Mouse (Mus musculus) MEL (cell line): Measurements from ENCODE around the gene Heg1. TPM values are rescaled to one million over a fixed set of nuclear protein-coding genes. Genes with fewer than 3 reads are reported as not detected.

Experiments
- DNase-seq: peaks from one replicate; pipeline ENCODE4 v3.0.0; 2011; ENCODE audit warnings: low read depth, low spot score
- H3K27ac ChIP-seq: 2 replicates; pipeline ENCODE4 v1.5.1; 2012; ENCODE audit warnings: low read depth, mild to moderate bottlenecking, control low read depth, low read length, moderate library complexity; ENCODE audit not compliant: control insufficient read depth
- H3K27me3 ChIP-seq, 2 experiments: fragments of 150-350 bp in 1 of 2; sonication (generic) in 1 of 2; 2 replicates each; pipeline ENCODE4 v1.6.1; 2012; ENCODE audit warnings: low read length in 2 of 2, mild to moderate bottlenecking in 2 of 2, improper control_type of control experiment in 1 of 2, moderate library complexity in 1 of 2; ENCODE audit not compliant: insufficient read depth in 2 of 2, control insufficient read depth in 1 of 2
- H3K36me3 ChIP-seq, 2 experiments: 2 replicates each; pipeline ENCODE4 v1.6.1; 2012 to 2014; ENCODE audit warnings: low read length in 2 of 2, improper control_type of control experiment in 1 of 2, inconsistent platforms in 1 of 2, mild to moderate bottlenecking in 1 of 2; ENCODE audit not compliant: insufficient read depth in 2 of 2, control insufficient read depth in 1 of 2
- H3K4me1 ChIP-seq, 2 experiments: fragments of 150-350 bp in 1 of 2; sonication (generic) in 1 of 2; 2 replicates each; pipeline ENCODE4 v1.6.1; 2012; ENCODE audit warnings: low read length in 2 of 2, improper control_type of control experiment in 1 of 2, mild to moderate bottlenecking in 1 of 2; ENCODE audit not compliant: insufficient read depth in 2 of 2, control insufficient read depth in 1 of 2
- H3K4me3 ChIP-seq, 2 experiments: fragments of 150-350 bp in 1 of 2; sonication (generic) in 1 of 2; 2 replicates each; pipeline ENCODE4 v1.5.1; 2012; ENCODE audit warnings: low read depth in 2 of 2, low read length in 2 of 2, mild to moderate bottlenecking in 2 of 2, moderate library complexity in 2 of 2, control low read depth in 1 of 2, improper control_type of control experiment in 1 of 2; ENCODE audit not compliant: control insufficient read depth in 1 of 2, insufficient read depth in 1 of 2
- H3K79me2 ChIP-seq: 2 replicates; pipeline ENCODE4 v1.6.1; 2012; ENCODE audit warnings: mild to moderate bottlenecking, low read length, moderate library complexity; ENCODE audit not compliant: control insufficient read depth, poor library complexity, insufficient read depth
- H3K9ac ChIP-seq: 2 replicates; pipeline ENCODE4 v1.6.1; 2012; ENCODE audit warnings: low read depth, mild to moderate bottlenecking, control low read depth, low read length, moderate library complexity; ENCODE audit not compliant: control insufficient read depth, poor library complexity, severe bottlenecking
- H3K9me3 ChIP-seq: fragments of 150-350 bp; sonication (generic); replicated peaks from 2 replicates; pipeline ENCODE4 v1.6.1; 2012; ENCODE audit warnings: mild to moderate bottlenecking, low read length, improper control_type of control experiment, moderate library complexity; ENCODE audit not compliant: insufficient read depth
- BHLHE40 ChIP-seq: IDR thresholded peaks from 2 replicates; pipeline ENCODE4 v1.6.1; 2012; ENCODE audit warnings: low read depth, mild to moderate bottlenecking, inconsistent platforms, low read length, improper control_type of control experiment, borderline replicate concordance
- CHD2 ChIP-seq: IDR thresholded peaks from 2 replicates; pipeline ENCODE4 v1.6.1; 2011; ENCODE audit warnings: low read length, improper control_type of control experiment
- CTCF ChIP-seq, 3 experiments: IDR thresholded peaks in 2 of 3; conservative IDR thresholded peaks in 1 of 3; 2 replicates each; pipeline ENCODE4 v1.5.1; 2011 to 2012; ENCODE audit warnings: low read length in 3 of 3, low read depth in 2 of 3, mild to moderate bottlenecking in 2 of 3, improper control_type of control experiment in 1 of 3, inconsistent platforms in 1 of 3, mixed read lengths in 1 of 3, moderate library complexity in 1 of 3; ENCODE audit not compliant: control insufficient read depth in 1 of 3, insufficient read depth in 1 of 3, poor library complexity in 1 of 3, severe bottlenecking in 1 of 3
- E2F4 ChIP-seq: IDR thresholded peaks from 2 replicates; pipeline ENCODE4 v1.6.1; 2011; ENCODE audit warnings: low read depth, low read length, improper control_type of control experiment, borderline replicate concordance
- EP300 ChIP-seq, 2 experiments: IDR thresholded peaks; 2 replicates each; pipeline ENCODE4 v1.6.1; 2011; ENCODE audit warnings: improper control_type of control experiment in 2 of 2, low read length in 2 of 2, low read depth in 1 of 2, mild to moderate bottlenecking in 1 of 2
- ETS1 ChIP-seq: IDR thresholded peaks from 2 replicates; pipeline ENCODE4 v1.6.1; 2012; ENCODE audit warnings: low read depth, mild to moderate bottlenecking, inconsistent platforms, low read length, improper control_type of control experiment, moderate library complexity
- JUND ChIP-seq: IDR thresholded peaks from 2 replicates; pipeline ENCODE4 v1.6.1; 2011; ENCODE audit warnings: low read depth, mild to moderate bottlenecking, improper control_type of control experiment, low read length
- MAX ChIP-seq: IDR thresholded peaks from 2 replicates; pipeline ENCODE4 v1.6.1; 2011; ENCODE audit warnings: low read length, improper control_type of control experiment
- MEF2A ChIP-seq: IDR thresholded peaks from 2 replicates; pipeline ENCODE4 v1.6.1; 2014; ENCODE audit warnings: low read depth, mild to moderate bottlenecking, inconsistent platforms, low read length, improper control_type of control experiment; ENCODE audit not compliant: poor library complexity, insufficient replicate concordance, severe bottlenecking; ENCODE audit errors: extremely low read depth
- MYB ChIP-seq: IDR thresholded peaks from 2 replicates; pipeline ENCODE4 v1.6.1; 2011; ENCODE audit warnings: mild to moderate bottlenecking, low read depth, low read length, improper control_type of control experiment
- MYC ChIP-seq: IDR thresholded peaks from 2 replicates; pipeline ENCODE4 v1.6.1; 2011; ENCODE audit warnings: low read depth, mild to moderate bottlenecking, low read length, improper control_type of control experiment, moderate library complexity
- POLR2A ChIP-seq, 2 experiments: IDR thresholded peaks; 2 replicates each; pipeline ENCODE4 v1.6.1; 2011 to 2012; ENCODE audit warnings: low read length in 2 of 2, mild to moderate bottlenecking in 2 of 2, control low read depth in 1 of 2, improper control_type of control experiment in 1 of 2, low read depth in 1 of 2, moderate library complexity in 1 of 2; ENCODE audit not compliant: control insufficient read depth in 1 of 2, insufficient read depth in 1 of 2, poor library complexity in 1 of 2
- POLR2AphosphoS2 ChIP-seq: IDR thresholded peaks from 2 replicates; pipeline ENCODE4 v1.6.1; 2011; ENCODE audit warnings: low read length, improper control_type of control experiment
- POLR2AphosphoS5 ChIP-seq: IDR thresholded peaks from 2 replicates; pipeline ENCODE4 v1.6.1; 2012; ENCODE audit warnings: low read depth, borderline replicate concordance, mild to moderate bottlenecking, inconsistent platforms, low read length, moderate library complexity, mixed read lengths
- SIN3A ChIP-seq: IDR thresholded peaks from 2 replicates; pipeline ENCODE4 v1.6.1; 2012; ENCODE audit warnings: low read length, improper control_type of control experiment, inconsistent platforms
- TAL1 ChIP-seq: IDR thresholded peaks from 2 replicates; pipeline ENCODE4 v1.6.1; 2012; ENCODE audit warnings: mild to moderate bottlenecking, inconsistent platforms, low read length, moderate library complexity, mixed read lengths
- TCF12 ChIP-seq: IDR thresholded peaks from 2 replicates; pipeline ENCODE4 v1.6.1; 2014; ENCODE audit warnings: low read depth, mild to moderate bottlenecking, inconsistent platforms, low read length, improper control_type of control experiment, moderate library complexity
- USF1 ChIP-seq: IDR thresholded peaks from 2 replicates; pipeline ENCODE4 v1.6.1; 2014; ENCODE audit warnings: low read depth, mild to moderate bottlenecking, inconsistent platforms, low read length, improper control_type of control experiment, moderate library complexity
- ZC3H11A ChIP-seq: IDR thresholded peaks from 2 replicates; pipeline ENCODE4 v1.6.1; 2012; ENCODE audit warnings: low read depth, mild to moderate bottlenecking, inconsistent platforms, low read length, improper control_type of control experiment
- ZKSCAN1 ChIP-seq: IDR thresholded peaks from 2 replicates; pipeline ENCODE4 v1.6.1; 2012; ENCODE audit warnings: low read depth, mild to moderate bottlenecking, inconsistent platforms, low read length, improper control_type of control experiment, moderate library complexity
- ZMIZ1 ChIP-seq: IDR thresholded peaks from 2 replicates; pipeline ENCODE4 v1.6.1; 2012; ENCODE audit warnings: low read depth, mild to moderate bottlenecking, inconsistent platforms, low read length, improper control_type of control experiment, moderate library complexity
- polyA plus RNA-seq, 2 experiments: library from polyadenylated mRNA; stranded (reverse) in 1 of 2; unstranded in 1 of 2; fragments of >175 nt in 1 of 2; fragments of >200 nt in 1 of 2; gene quantifications; 2 replicates each; pipeline versions ENCODE4 v1.2.1 to v1.2.4; 2012; ENCODE audit warnings: low replicate concordance in 2 of 2, low read depth in 1 of 2; ENCODE audit not compliant: insufficient read length in 2 of 2, insufficient read depth in 1 of 2, missing spikeins in 1 of 2
- total RNA-seq: library from RNA; depleted of rRNA; stranded (reverse); fragments of 300-350 nt; gene quantifications from 2 replicates; pipeline ENCODE4 v1.2.3, GENCODE M21; 2012

Gene Heg1
- total and polyA plus RNA-seq, 3 experiments = 4.1 to 72.0 (median 6.9) TPM

DNA sequence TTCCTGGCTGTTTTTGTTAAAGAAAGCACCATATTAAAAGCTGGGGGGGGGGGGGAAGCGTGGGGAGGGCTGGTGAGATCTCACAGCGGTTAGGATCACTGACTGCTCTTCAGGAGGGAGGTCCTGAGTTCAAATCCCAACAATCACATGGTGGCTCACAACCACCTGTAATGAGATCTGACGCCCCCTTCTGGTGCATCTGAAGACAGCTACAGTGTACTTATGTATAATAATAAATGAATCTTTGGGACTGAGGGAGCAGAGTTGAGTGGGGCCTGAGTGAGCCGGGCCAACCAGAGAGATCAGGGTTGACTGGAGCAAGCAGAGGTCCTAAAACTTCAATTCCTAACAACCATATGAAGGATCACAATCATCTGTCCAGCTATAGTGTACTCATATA is 12.0 kb upstream of the Heg1 start:
- TF ChIP-seq CHD2 (no peak), CTCF (IDR thresholded peaks at IDR 0.05 in 2 of 3, conservative IDR thresholded peaks at IDR 0.05 in 1 of 3; ENCODE audit: control insufficient read depth in 1 of 3, insufficient read depth in 1 of 3, low read depth in 2 of 3, low read length in 3 of 3, poor library complexity in 1 of 3, severe bottlenecking in 1 of 3) (0 out of 6 replicates have a peak, but pooled peaks of 1 of the 3 experiments have one; percentile 1)
- Histone ChIP-seq H3K79me2 (no peaks in the 10 kb centered on the region), H3K9me3 (no peaks in the 10 kb centered on the region), H3K36me3 (peaks cover 0 to 10% of the 10 kb centered on the region in 2 experiments; a peak in 2 of 4 replicates), H3K9ac (no peak overlapping the region), H3K4me1 (peaks cover 0 to 11% of the 10 kb centered on the region in 2 experiments), H3K27ac (no peak overlapping the region), H3K4me3 (no peak overlapping the region), H3K27me3 (no peaks in the 10 kb centered on the region)
- DNase-seq = no peak

DNA sequence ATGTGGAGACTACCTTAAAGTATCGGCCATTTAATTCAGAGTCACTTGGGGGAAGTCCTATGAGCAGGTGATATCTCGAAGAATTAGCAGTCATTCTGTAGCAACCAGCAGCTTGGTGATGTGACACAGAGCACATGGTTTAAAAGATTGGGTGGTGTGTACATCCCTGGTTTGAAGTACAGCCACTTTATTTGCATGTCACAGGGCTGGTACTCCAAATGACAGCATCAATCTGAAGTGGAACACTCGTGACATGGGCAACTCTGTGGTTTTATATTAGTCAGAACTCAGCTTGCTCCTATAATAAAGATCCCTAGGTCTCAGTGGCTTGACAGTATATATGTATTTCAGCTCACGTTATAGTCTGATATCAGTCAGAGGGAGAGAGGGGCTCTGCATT is 11.5 kb upstream of the Heg1 start:
- TF ChIP-seq ZC3H11A (no peak), ETS1 (no peak), TAL1 (no peak), JUND (no peak), ZMIZ1 (no peak), E2F4 (no peak), CHD2 (no peak), USF1 (no peak)
- no peak for DNase-seq
- H3K4me1 ChIP-seq = peaks cover 0 to 11% of the 10 kb centered on the region in 2 experiments

GRCm38 (mm10) chr16:33673530-33674109 is 10.6 kb upstream of the Heg1 start:
- Histone ChIP-seq H3K9ac (no peak overlapping the region), H3K79me2 (no peaks in the 10 kb centered on the region), H3K4me1 (peaks cover 0 to 7% of the 10 kb centered on the region in 2 experiments; a peak in 2 of 4 replicates), H3K36me3 (peaks cover 0 to under 1% of the 10 kb centered on the region in 2 experiments; a peak in 1 of 4 replicates), H3K27me3 (no peaks in the 10 kb centered on the region), H3K27ac (no peak overlapping the region), H3K4me3 (no peak overlapping the region)
- no peak for DNase-seq
- TF ChIP-seq CTCF (IDR thresholded peaks at IDR 0.05 in 2 of 3, conservative IDR thresholded peaks at IDR 0.05 in 1 of 3; ENCODE audit: control insufficient read depth in 1 of 3, insufficient read depth in 1 of 3, low read depth in 2 of 3, low read length in 3 of 3, poor library complexity in 1 of 3, severe bottlenecking in 1 of 3) (no peak), MYC (no peak), MAX (no peak), ZKSCAN1 (no peak), ZMIZ1 (no peak), BHLHE40 (no peak), USF1 (no peak), TCF12 (no peak), POLR2AphosphoS2 (no peak), TAL1 (no peak), EP300 (IDR thresholded peaks at IDR 0.05; ENCODE audit: low read depth in 1 of 2, low read length in 2 of 2) (no peak), POLR2AphosphoS5 (no peak), MEF2A (no peak), POLR2A (IDR thresholded peaks at IDR 0.05; ENCODE audit: control insufficient read depth in 1 of 2, insufficient read depth in 1 of 2, low read depth in 1 of 2, low read length in 2 of 2, poor library complexity in 1 of 2) (no peak), ETS1 (no peak), MYB (no peak), SIN3A (no peak)
- TF ChIP-seq, all 39 proteins: peak for 0
- H3K9me3 ChIP-seq = no peaks in the 10 kb centered on the region

More for the DNA sequence above, 11.5 kb upstream of the Heg1 start:
- no peaks in the 10 kb centered on the region for H3K27me3 ChIP-seq
- no peak overlapping the region for H3K4me3 ChIP-seq
- H3K9me3 ChIP-seq = no peaks in the 10 kb centered on the region
- peaks cover 0 to 10% of the 10 kb centered on the region in 2 experiments; a peak in 2 of 4 replicates for H3K36me3 ChIP-seq
- H3K79me2 ChIP-seq = no peaks in the 10 kb centered on the region
- H3K27ac ChIP-seq = no peak overlapping the region
- no peak overlapping the region for H3K9ac ChIP-seq
